Mouse (Mus musculus): ENCODE data around the gene 2310033P09Rik.
"Not testable (repeated sequence)": the region's sequence is repeated elsewhere in the genome, so short reads cannot be mapped to it uniquely, and the experiment has no call there.

2310033P09Rik gene

DNA sequence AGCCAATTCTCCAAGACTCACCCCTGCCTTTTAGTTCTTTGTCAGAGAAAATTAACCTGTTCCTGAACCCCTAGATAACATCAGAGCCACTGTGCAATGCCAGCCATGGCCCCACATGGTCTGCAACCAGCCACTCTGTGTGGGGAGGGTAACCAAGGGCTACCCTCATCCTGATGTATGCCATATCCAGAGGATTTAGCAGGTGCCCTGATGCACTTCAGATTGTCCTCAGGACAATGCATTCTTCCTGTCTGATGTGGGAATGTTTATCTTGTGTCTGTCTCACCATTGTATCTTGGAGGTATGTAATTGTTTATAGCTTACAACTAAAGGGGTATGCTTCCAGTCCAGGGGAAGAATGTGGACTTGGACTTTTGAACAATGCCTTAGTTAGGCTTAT lies 11.9 kb upstream of the 2310033P09Rik start:
- DNase-seq (ENCODE audit: extremely low spot score, low spot score) = no peak

DNA sequence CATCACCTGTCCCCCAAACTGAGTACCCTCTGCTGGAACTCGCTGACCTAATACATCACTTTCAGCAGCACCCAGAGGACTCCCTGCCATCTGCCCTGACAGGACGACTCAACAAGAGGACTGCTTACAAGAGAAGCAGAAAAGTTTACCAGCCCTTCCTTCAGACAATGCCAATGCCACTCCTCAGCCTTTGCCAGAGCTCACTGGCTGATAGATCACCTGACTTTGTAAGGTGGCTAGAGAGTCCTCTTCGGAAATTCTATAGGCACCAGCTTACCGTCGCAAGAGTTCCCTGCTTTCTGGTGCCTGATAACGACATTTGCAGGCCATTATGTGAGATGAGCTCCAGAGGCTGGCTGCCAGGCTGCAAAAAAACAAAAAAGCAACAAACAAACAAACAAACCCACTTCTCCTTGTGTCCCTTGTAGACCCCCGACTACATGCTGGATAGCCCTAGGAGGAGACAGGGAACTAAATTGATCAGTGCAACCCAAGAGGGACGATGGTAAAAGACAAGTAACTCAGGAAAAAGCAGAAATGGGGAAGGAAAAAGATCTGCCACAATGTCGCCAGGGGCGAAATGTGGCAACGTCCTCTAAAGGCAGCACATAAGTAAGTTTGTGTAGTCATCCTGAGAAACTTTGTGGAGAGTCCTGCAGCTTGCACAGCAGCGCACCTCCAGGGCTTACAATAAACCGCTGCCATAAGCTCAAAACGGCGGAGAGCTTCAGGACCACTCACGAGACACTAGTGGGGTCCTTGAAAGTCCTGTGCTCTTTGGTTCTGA lies 6.7 kb upstream of the 2310033P09Rik start:
- DNase-seq (ENCODE audit: extremely low spot score, low spot score) = no peak

DNA sequence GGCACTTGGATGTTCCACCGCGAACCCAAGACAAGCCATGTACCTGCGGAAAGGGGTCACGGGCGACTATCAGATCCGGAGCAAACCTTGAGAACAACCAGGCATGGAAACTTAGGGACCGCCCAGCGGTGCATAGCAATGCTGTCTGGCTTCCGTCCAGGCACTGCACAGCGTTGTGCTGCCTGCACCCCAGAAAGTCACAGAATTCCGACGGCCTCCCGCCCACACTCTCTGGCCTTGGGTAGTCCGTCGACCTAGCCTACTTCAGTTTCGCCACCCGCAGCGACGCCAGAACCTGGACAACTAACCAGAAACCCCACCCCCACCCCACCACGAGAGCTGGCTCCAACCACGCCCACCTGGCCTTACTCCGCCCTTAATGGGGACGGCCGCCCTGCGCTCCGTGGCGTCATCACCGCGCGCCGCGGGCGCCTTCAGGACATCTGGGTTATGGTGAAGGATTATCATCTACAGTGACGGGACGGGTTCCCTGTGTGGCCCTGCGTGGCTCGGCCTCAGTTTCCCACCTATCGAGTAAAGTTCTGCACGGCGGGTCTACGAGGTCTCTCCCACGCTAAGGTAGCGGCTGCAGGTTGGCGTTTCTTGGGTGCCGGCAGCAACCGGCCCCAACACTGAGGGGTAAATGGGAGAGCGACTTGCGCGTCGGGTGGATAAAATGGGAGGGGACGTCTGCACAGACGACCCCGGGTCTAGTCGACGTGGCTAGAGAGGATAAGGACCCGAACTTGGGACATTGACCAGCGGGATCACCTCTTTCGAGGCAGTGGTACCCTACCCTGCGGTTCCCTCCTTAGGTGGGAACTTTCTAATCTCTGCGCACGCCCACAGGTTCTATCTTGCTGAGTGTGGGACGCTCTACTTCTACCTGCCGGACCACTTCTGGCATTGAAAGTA lies 5.8 kb upstream of the 2310033P09Rik start, which contains the start of gene Mrpl55:
Gene Mrpl55 (plus strand): TSS at position 406 of the 915 bp plus-strand sequence.
- peak; percentile 97 for DNase-seq (ENCODE audit: extremely low spot score, low spot score)

DNA sequence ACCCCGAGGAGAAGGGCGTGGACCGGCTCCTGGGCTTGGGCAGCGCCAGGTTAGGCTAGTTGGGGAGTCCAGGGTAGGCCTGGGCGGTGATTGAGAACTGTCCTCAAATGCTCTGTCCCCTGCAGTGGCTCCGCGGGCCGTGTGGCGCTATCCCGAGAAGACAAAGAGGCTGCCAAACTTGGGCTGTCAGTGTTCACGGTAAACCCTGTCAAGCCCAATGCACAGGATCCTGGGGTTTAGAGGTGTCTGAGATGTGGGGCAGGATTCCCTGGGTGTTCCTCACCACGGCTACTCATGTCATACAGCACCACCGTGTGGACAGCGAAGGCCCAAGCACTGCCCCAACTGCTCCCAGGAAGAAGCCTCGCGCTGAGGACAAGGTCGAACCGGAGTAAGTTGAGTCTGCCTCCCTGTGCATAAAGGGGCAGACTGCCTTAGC lies 901 bp downstream of the 2310033P09Rik start:
- peak; percentile 67 for DNase-seq (ENCODE audit: extremely low spot score, low spot score)

DNA sequence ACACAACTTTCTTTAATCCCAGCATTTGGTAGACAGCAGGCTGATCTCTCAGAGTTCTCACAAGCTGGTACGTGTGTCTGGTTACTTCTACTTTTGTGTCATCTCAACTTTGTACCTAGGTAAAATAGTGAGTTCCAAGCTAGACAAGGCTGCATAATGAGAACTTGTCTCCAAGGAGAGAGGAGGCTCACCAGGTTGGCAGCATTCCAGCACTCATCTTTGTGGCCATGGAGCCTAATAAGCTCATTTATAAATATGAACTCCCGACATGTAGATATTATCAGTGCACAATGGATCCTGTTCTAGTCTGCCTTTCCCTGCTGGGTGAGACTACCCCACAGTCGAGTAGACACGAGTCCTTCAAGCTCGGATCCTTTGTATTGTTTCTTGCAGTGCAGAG lies 1.5 kb downstream of the 2310033P09Rik start:
- DNase-seq (ENCODE audit: extremely low spot score, low spot score) = no peak

DNA sequence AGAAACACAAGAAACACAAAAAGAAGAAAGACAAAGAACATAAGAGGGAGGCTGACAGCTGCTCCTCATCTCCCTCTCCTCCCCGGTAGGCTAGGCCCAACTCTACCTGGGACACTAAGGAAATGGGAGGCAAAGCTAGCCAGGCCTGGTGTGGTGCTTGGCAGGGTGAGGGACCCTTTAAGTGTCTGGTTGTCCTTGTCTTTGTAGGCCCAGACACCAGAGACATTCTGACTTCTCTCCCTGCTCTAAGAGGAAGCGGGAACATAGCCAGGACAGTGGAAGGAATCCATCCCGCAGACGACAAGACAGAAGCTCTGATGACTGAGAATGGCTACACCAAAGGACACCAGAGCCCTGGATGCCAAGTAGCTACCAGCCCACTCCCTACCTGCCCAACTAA lies 1.9 kb downstream of the 2310033P09Rik start:
- no peak for DNase-seq (ENCODE audit: extremely low spot score, low spot score)

DNA sequence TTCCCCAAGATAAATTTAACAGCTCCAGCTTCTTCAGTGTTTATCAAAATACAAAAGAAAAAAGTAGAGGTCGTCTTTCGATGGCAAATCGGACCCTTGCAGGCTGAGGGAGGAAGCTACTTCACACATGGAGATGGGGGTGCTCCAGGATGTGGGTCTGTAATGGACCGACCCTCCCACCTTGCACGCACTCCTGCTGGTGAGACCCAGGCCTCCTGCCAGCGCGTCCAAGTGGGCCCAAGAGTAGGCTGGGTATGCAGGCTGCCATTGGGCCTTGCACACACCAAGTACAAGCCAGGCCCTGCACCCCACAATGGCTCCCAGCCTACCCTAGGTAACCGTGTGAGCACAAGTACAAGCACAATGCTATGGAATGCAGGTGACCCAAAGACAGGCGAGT lies 3.4 kb downstream of the 2310033P09Rik start:
- not testable (repeated sequence) for DNase-seq (ENCODE audit: extremely low spot score, low spot score)

DNA sequence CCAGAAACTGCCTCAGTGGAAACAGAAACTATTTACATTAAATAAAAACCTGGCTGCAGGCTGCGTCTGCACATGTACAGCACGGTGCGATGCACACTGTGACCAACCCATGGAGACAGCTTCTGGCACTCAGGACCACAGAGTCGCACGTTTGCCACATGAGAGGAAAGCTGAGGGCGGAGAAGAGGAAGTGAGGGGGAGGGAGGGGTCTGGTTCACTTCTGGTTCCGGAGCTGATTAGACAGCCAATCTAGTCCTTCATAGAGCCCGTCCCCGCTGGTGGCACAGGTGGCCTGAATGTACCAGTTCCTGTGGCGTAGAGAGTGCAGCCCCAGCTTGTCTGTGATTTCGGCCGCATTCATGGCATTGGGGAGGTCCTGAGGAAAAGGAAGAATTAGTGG lies 4.2 kb downstream of the 2310033P09Rik start:
- not testable (repeated sequence) for DNase-seq (ENCODE audit: extremely low spot score, low spot score)

DNA sequence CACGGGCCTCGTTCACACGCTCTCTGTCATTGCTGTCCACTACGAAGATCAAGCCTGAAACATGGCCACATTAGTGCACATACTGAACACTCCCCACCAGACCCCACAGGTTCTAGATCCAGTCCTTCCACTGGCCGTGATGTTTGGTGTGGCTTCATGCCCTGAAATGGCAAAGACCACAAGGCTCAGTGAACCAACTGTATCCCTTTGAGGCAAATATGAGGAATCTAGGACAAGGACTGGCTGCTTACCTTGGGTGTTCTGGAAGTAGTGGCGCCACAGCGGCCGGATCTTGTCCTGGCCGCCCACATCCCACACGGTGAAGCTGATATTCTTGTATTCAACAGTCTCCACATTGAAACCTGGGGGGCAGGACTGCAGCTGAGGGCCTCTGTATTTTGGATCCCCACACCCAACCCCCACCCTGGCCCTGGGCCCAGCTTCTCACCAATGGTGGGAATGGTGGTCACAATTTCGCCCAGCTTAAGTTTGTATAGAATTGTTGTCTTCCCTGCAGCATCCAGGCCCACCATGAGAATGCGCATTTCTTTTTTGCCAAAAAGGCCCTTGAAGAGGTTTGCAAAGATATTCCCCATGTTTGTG lies 4.9 kb downstream of the 2310033P09Rik start:
- no peak for DNase-seq (ENCODE audit: extremely low spot score, low spot score)

DNA sequence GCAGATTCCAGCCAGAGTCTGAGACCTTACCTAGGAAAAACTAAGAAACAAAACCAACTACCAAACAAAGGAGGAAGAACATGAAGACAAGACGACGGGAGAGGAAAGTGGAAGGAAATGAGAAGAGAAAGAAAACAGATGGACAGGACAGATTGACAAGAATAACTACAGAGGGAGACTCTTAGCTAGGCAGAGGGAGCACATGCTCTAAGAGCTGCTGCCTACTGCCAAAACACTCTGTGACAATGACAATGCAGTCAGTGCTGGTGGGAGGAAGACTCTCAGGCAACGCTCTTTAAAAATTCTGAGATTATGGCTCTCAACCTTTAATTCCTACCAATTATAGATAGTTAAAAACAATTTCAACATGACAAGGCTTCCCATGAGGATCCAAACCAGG lies 8.8 kb downstream of the 2310033P09Rik start:
- no peak for DNase-seq (ENCODE audit: extremely low spot score, low spot score)

DNA sequence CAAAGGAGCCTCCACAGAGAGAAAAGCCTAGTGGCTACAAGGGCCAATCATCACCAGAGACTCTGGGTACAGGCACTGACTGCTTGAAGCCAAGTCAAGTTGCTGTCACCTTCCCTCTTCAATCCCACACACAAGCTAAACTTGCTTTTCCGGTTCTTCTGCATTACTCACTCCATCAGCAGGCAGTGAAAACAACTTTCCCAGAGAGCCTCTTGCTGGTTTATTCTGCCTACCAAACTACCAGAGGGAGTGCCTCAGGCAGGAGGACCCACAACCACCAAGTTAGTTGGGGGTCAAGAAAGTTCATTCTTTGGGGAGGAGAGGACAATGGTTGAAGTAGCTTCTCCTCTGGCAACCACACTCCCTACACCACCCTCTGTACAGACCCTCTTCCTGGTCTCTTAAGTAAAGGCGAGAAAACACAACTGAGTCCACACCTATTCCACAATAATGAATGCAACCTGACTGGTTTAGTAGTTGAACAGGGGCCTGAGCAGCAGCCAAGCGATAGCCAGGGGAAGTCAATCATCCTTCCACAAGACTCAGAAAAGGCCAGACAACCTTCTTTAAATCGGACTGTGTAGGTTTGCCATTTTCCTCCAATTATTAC lies 10.4 kb downstream of the 2310033P09Rik start:
- DNase-seq (ENCODE audit: extremely low spot score, low spot score) = no peak

DNA sequence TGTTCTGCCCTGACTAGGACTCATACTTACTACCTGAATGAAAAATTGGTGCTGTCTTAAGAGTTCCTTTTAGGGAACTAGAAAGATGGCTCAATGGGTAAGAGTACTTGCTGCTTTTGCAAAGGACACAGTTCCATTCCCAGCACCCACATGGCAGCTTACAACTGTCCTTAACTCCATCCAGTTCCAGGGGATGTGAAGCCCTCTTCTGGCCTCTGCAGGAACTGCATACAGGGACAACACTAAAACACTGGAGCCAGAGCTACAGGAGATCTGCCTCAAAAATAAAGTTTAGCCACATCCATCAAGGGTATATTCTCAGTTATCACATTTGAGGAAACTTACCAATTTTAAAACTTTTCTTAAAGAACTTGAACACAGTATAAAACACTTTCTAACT lies 10.9 kb downstream of the 2310033P09Rik start:
- DNase-seq (ENCODE audit: extremely low spot score, low spot score) = no peak

DNA sequence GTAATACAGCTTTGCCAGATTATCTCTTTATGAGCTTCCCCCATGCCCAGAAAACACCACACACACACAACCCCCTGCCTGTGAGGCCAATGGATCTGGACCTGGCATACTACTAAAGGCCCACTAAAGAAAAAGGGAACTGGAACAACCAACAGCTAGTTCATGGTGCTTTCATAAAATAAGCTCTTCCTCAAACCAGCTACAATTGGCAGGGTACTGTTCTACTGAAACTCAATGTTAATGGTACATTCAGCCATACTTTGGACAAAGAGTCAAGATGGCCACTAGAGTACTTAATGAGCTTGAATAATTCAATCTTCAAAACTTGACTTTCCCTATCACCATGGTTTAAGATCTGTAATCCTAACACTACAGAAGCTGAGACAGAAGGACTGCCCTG lies 13.5 kb downstream of the 2310033P09Rik start:
- no peak for DNase-seq (ENCODE audit: extremely low spot score, low spot score)

DNA sequence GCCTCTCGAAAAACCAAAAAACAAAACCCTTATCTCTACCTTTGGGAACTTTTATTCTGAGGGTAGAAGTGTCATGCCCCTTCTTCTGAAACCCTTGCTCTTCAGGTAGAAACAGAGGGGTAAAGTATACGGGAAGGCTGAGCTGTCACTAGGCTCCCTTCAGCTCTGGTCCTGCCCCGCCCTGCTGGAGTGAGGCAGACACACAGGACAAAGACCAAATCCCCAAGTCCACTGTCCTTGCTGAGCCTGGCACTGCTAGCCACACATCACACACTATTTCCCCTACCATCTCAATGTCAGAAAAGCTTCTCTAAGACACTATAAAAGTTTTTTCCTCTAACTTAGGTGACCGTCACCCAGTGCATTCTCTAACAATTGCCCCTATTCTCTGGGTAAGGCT lies 14.2 kb downstream of the 2310033P09Rik start:
- no peak for DNase-seq (ENCODE audit: extremely low spot score, low spot score)

DNA sequence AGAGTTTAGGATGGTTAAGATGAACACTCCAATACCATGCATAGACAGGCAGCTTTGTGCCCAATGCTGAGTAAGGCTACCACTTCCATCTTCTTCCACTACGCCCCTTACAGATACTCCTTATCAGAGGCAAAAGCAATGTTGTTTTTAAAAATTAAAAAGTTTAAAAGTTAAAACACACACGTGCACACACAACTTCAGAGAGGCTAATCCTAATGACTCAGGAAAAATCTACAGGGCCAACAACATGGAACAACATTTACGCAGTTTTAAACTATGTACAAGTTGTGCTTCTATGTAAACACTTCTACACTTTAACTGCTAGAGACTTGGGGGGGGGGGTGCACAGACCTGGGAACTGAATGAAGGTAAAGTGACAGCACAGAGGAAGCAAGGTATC lies 15.9 kb downstream of the 2310033P09Rik start:
- DNase-seq (ENCODE audit: extremely low spot score, low spot score) = no peak

DNA sequence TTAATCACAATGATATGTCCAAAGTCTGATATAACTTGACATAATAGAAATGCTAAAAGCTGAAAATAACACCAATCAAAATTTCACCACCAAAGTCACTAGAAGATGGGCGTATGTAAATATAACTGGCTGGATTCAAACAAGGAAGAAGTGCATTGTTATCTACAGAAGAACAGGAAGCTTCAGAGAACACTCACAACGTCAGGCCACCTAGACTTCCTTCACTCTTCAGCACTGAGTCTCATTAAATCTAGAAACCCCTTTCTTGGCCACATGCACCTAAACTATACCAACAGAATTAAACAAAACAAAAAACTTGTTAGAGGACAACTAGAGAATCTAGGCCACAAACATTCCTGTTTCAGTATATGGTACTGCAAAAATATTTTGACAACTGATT lies 16.3 kb downstream of the 2310033P09Rik start:
- no peak for DNase-seq (ENCODE audit: extremely low spot score, low spot score)

DNA sequence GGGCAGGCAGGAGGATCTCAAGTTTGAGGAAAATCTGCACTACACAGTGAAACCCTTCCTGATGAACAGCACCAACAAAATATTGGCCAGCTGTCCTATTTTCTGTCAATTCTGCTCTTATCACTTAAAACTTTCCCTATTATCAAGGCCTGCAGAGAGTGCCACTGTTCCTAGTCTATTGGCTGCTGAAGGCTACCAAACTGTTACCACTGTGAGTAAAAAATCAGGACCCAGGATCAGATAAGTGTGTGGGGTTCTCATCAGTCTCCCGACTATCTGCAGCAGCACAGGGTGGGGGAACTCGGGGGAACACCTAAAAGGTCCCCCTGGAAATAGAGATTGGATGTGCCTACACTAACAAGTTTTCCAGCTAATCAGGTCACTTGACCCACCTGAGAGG lies 17.0 kb downstream of the 2310033P09Rik start:
- no peak for DNase-seq (ENCODE audit: extremely low spot score, low spot score)

DNA sequence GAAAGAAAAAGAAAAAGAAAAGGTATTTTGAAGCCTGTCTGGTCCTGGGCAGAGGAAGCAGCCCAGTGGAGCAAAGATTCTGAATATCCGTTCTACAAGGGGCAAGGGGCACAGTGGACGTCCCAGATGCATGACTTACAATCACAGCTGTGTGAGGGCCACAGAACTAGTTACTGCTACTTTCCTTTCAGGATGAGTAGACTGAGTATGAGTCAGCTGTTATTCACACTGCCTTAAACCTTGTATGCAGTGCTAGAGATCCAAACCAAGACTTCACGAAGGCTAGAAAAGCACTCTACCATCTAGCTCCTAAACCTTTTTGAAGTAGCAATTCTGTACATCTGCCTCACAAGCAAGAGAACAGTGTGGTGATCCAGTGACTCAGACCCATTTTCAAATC lies 18.1 kb downstream of the 2310033P09Rik start:
- no peak for DNase-seq (ENCODE audit: extremely low spot score, low spot score)

DNA sequence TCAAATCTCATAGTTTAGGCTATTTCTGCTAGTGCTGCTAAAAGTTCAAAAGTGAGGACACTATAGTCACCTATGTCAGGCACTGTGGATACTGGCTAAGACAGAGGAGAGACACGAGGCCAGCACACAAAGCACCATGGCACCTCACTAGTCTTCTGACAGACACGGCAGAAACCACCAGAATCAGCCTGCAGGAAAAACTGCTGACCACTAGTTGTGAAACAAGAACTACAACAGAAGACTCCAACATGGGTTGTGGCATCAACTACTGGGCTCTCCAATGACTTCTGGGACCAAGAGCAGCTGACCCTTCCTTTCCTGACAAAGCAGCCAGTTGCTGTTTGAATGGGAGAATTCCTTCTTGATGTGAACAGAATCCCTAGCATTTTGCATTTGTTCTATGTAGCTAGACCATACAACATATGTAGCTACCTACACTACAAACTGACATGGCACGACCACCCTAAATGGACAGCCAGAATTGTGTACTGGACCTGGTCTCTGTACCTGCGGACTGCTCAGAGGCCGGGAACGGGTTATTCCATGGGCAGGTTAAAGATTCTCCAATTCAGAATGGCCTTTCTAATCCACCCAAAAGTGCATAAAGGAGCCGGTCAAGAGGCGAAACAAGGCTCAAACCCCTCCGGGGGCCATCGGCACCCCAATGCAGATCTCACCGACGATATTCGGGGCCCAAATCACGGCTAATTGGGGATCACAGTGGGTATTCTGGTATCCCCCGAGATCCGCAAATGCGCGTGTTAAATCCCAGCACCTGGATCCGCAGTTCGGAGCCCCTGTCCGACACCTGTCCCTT lies 18.9 kb downstream of the 2310033P09Rik start:
- no peak for DNase-seq (ENCODE audit: extremely low spot score, low spot score)

DNA sequence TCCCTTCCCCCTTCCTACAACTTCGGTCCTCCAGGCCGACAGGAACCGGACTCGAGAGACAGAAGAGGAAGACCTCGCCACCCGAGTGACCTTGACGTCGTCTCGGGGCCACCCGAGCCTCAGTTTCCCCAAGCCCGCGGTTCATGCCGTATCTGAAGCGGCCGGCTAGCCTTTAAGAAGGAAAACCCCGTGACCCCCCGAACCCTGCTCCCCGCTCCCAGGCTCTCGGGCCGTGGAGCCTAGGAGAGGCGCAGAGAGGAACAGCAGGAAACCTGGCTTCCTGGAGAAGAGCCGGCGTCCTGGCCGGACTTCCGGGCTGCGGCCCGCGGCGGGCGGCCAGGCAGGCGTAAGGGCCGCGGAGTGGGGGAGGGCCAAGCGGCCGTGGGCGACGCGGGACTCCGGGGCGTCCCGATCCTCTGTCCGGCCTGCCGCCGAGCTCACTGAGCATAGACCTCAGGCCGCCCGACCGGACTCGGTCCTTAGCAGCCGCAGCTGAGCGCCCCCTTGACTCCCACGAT lies 19.5 kb downstream of the 2310033P09Rik start:
- DNase-seq (ENCODE audit: extremely low spot score, low spot score) = no peak
